Mouse (Mus musculus) liver, embryonic 11.5 days (tissue): Measurements from ENCODE around the gene Fcrlb. TPM values are rescaled to one million over a fixed set of nuclear protein-coding genes. Genes with fewer than 3 reads are reported as not detected.

ENCODE experiments used
- ATAC-seq: fragments of 200-750 bp; cut with Nextera tagmentation; replicated peaks from 2 replicates; pipeline ENCODE4 v1.8.0; 2017; ENCODE audit warnings: moderate number of reproducible peaks, mild to moderate bottlenecking, moderate TSS enrichment, moderate library complexity; ENCODE audit not compliant: low FRiP score
- DNase-seq: peaks from one replicate; pipeline ENCODE4 v3.0.0-alpha.2; 2017; ENCODE audit warnings: low spot score
- H3K27ac ChIP-seq: fragments of 300-500 bp; sonication (generic); 2 replicates; pipeline ENCODE4 v1.5.1; 2014; ENCODE audit warnings: mild to moderate bottlenecking, low read depth, low read length, control low read depth
- H3K27me3 ChIP-seq: fragments of 300-500 bp; sonication (generic); replicated peaks from 2 replicates; pipeline ENCODE4 v1.6.1; 2014; ENCODE audit warnings: low read length, mixed read lengths; ENCODE audit not compliant: control insufficient read depth, insufficient read depth
- H3K36me3 ChIP-seq: fragments of 300-500 bp; sonication (generic); 2 replicates; pipeline ENCODE4 v1.6.1; 2014; ENCODE audit warnings: mild to moderate bottlenecking, low read length, moderate library complexity, mixed read lengths; ENCODE audit not compliant: control insufficient read depth, insufficient read depth
- H3K4me1 ChIP-seq: fragments of 300-500 bp; sonication (generic); replicated peaks from 2 replicates; pipeline ENCODE4 v1.6.1; 2014; ENCODE audit warnings: low read length, mixed read lengths; ENCODE audit not compliant: control insufficient read depth, insufficient read depth
- H3K4me2 ChIP-seq: fragments of 300-500 bp; sonication (generic); 2 replicates; pipeline ENCODE4 v1.6.1; 2014; ENCODE audit warnings: mild to moderate bottlenecking, control low read depth, moderate library complexity
- H3K4me3 ChIP-seq: fragments of 300-500 bp; sonication (generic); 2 replicates; pipeline ENCODE4 v1.5.1; 2014; ENCODE audit warnings: low read depth, low read length, control low read depth
- H3K9ac ChIP-seq: fragments of 300-500 bp; sonication (generic); 2 replicates; pipeline ENCODE4 v1.6.1; 2014; ENCODE audit warnings: low read depth, low read length, control low read depth
- H3K9me3 ChIP-seq: fragments of 300-500 bp; sonication (generic); 2 replicates; pipeline ENCODE4 v1.6.1; 2016; ENCODE audit warnings: low read length, inconsistent platforms, mixed read lengths; ENCODE audit not compliant: control insufficient read depth
- WGBS: fragments of 180-500 bp; shearing (Covaris S2); extraction: QIAGEN DNeasy Blood & Tissue Kit; methylation state at CpG from one replicate; pipeline ENCODE4 v1.1.7; 2014; 5-methylcytosine and 5-hydroxymethylcytosine counted together
- polyA plus RNA-seq: library from polyadenylated mRNA; unstranded; fragments of >200 nt; fragmentation: Nextera tagmentation; extraction: Ambion mirVana; gene quantifications from 2 replicates; pipeline ENCODE4 v1.2.1, GENCODE M21; 2014

Gene Fcrlb
- polyA plus RNA-seq, 1 experiment from 2014 or later, result not detected

- H3K36me3 ChIP-seq, result no peaks in the 10 kb centered on the region
- no peaks in the 10 kb centered on the region for H3K9me3 ChIP-seq
- H3K4me2 ChIP-seq, result no peak overlapping the region
- no peak overlapping the region for H3K4me3 ChIP-seq
- H3K27ac ChIP-seq, result no peak overlapping the region
- ATAC-seq (no peak), DNase-seq (no peak)
- WGBS, result 84% methylated on average over 12 of the region's 12 CpGs
- no peak overlapping the region for H3K9ac ChIP-seq
- no peaks in the 10 kb centered on the region for H3K4me1 ChIP-seq
- no peaks in the 10 kb centered on the region for H3K27me3 ChIP-seq
These were observed 26.5 kb upstream of the Fcrlb start for GRCm38 (mm10) chr1:170939255-170939654.

- Histone ChIP-seq H3K27ac (no peak overlapping the region), H3K4me1 (no peaks in the 10 kb centered on the region), H3K9me3 (no peaks in the 10 kb centered on the region), H3K9ac (no peak overlapping the region), H3K4me2 (no peak overlapping the region), H3K36me3 (no peaks in the 10 kb centered on the region), H3K4me3 (no peak overlapping the region), H3K27me3 (no peaks in the 10 kb centered on the region)
- DNase-seq, result no peak
- no peak for ATAC-seq
- WGBS, result 62% methylated on average over 2 of the region's 2 CpGs
These were observed 21.6 kb upstream of the Fcrlb start for GRCm38 (mm10) chr1:170934383-170934782.

- ATAC-seq, result no peak
These were observed 21.2 kb upstream of the Fcrlb start for GRCm38 (mm10) chr1:170933940-170934339.

DNA sequence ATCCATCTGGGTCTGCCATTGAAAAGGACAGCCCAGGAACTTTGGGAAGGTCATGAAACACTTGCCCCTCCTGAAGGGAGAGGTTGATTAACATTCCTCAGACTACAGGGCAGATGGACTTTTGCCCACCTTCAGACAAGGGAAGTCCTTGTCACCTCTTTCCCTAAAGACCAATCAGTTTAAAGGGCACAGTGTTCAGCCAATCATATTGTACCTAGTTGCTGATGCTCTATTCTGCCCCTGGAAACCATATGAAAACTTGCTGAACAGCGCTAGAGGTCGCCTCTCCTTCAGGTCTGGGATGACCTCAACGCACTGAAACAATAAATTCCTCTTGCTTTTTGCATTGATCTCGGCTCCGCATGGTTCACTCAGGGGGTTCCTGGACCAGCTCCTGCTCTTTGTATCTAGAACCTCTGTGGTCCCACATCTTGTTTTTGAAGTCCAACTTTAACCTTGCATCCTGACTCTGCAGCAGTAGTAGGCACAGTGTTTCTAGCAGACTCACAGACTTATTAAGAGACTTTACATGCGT is 20.7 kb upstream of the Fcrlb start:
- WGBS, result 74% methylated on average over 6 of the region's 6 CpGs
- no peak overlapping the region for H3K9ac ChIP-seq
- H3K4me1 ChIP-seq, result no peaks in the 10 kb centered on the region

More at GRCm38 (mm10) chr1:170933940-170934339, 21.2 kb upstream of the Fcrlb start:
- Histone ChIP-seq H3K9me3 (no peaks in the 10 kb centered on the region), H3K4me3 (no peak overlapping the region), H3K4me2 (no peak overlapping the region), H3K36me3 (no peaks in the 10 kb centered on the region), H3K9ac (no peak overlapping the region), H3K27me3 (no peaks in the 10 kb centered on the region), H3K27ac (no peak overlapping the region), H3K4me1 (no peaks in the 10 kb centered on the region)
- 72% methylated on average over 1 of the region's 1 CpGs for WGBS
- no peak for DNase-seq

DNA sequence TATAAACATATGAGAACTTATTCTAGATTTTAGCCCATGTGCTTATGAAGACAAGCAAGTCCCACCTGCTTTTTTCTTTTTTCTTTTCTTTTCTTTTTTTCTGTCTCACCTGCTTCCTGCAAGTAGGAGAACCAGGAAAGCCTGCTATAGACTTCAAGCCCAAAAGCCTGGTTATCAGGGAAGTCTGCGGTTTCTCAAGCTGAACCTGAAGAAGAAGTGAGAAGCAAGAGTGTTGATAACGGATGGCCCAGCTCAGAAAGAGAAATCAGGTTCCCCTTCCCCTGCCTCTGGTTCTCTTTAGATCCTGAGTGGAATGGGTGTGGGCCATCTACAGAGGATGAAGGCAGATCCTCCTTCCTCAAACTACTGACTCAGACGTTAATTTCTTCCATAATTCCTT is 19.3 kb upstream of the Fcrlb start:
- Histone ChIP-seq H3K4me2 (no peak overlapping the region), H3K27me3 (no peaks in the 10 kb centered on the region), H3K27ac (no peak overlapping the region), H3K4me1 (no peaks in the 10 kb centered on the region), H3K9me3 (no peaks in the 10 kb centered on the region), H3K4me3 (no peak overlapping the region), H3K36me3 (no peaks in the 10 kb centered on the region), H3K9ac (no peak overlapping the region)
- WGBS, result 58% methylated on average over 3 of the region's 3 CpGs
- ATAC-seq, result no peak
- no peak for DNase-seq

More for the DNA sequence above, 20.7 kb upstream of the Fcrlb start:
- no peak for DNase-seq
- Histone ChIP-seq H3K27me3 (no peaks in the 10 kb centered on the region), H3K27ac (no peak overlapping the region), H3K9me3 (no peaks in the 10 kb centered on the region), H3K4me2 (no peak overlapping the region), H3K36me3 (no peaks in the 10 kb centered on the region), H3K4me3 (no peak overlapping the region)
- ATAC-seq, result no peak

GRCm38 (mm10) chr1:170929245-170929644 is 16.5 kb upstream of the Fcrlb start:
- Histone ChIP-seq H3K9ac (no peak overlapping the region), H3K36me3 (no peaks in the 10 kb centered on the region), H3K27ac (no peak overlapping the region), H3K4me3 (no peak overlapping the region), H3K9me3 (no peaks in the 10 kb centered on the region), H3K27me3 (no peaks in the 10 kb centered on the region), H3K4me1 (no peaks in the 10 kb centered on the region), H3K4me2 (no peak overlapping the region)
- 72% methylated on average over 4 of the region's 4 CpGs for WGBS
- DNase-seq (no peak), ATAC-seq (no peak)

DNA sequence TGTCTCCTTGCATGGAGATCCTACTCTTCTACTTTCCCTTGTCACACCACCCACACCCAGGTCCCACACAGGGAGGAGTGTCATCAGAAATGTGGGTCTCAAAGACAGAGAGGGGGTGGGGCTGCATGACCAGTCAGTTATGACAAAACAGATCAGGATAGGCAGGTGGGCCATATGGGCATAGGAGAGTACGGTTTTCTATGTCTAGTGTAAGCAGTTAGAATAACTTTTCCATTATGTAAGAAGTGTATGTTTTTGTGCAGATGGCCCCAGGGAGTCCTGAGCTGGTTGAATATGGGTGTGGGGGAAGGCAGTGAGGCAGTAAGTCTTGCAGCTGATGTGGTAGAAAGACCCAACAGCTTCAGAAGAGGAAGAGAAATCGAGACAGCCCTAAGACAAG is 15.7 kb upstream of the Fcrlb start:
- Histone ChIP-seq H3K36me3 (no peaks in the 10 kb centered on the region), H3K27me3 (no peaks in the 10 kb centered on the region), H3K4me2 (no peak overlapping the region), H3K27ac (no peak overlapping the region), H3K4me3 (no peak overlapping the region), H3K9ac (no peak overlapping the region), H3K9me3 (no peaks in the 10 kb centered on the region), H3K4me1 (no peaks in the 10 kb centered on the region)
- DNase-seq, result no peak
- no peak for ATAC-seq
- WGBS, result 56% methylated on average over 2 of the region's 2 CpGs

- Histone ChIP-seq H3K9me3 (no peaks in the 10 kb centered on the region), H3K27ac (no peak within 1 kb of the TSS), H3K4me1 (no peaks in the 10 kb centered on the region), H3K4me3 (no peak within 1 kb of the TSS), H3K9ac (no peak within 1 kb of the TSS), H3K27me3 (no peaks in the 10 kb centered on the region), H3K36me3 (no peaks in the 10 kb centered on the region), H3K4me2 (no peak within 1 kb of the TSS)
- no peak for ATAC-seq
- no peak for DNase-seq
- WGBS, result 75% methylated on average over 3 of the region's 3 CpGs
These were observed 14.6 kb upstream of the Fcrlb start, which contains the start of gene Fcrla for GRCm38 (mm10) chr1:170927378-170927777. Gene Fcrla (minus strand): TSS chr1:170927583.

- DNase-seq (no peak), ATAC-seq (no peak)
- Histone ChIP-seq H3K9me3 (no peaks in the 10 kb centered on the region), H3K4me2 (no peak overlapping the region), H3K4me1 (no peaks in the 10 kb centered on the region), H3K9ac (no peak overlapping the region), H3K27ac (no peak overlapping the region), H3K27me3 (no peaks in the 10 kb centered on the region), H3K36me3 (no peaks in the 10 kb centered on the region), H3K4me3 (no peak overlapping the region)
- 65% methylated on average over 6 of the region's 6 CpGs for whole genome bisulfite sequencing
These were observed 14.2 kb upstream of the Fcrlb start for GRCm38 (mm10) chr1:170926941-170927340.
